Mouse (Mus musculus) right cerebral cortex, adult 18-20 months (tissue): Measurements from ENCODE around the gene Abcg1.

Source experiments
- DNase-seq: peaks from one replicate; pipeline ENCODE4 v3.0.0; 2022; ENCODE audit warnings: mixed read lengths

Abcg1 gene

GRCm38 (mm10) chr17:31082296-31083078 is 25.0 kb downstream of the Abcg1 start:
- no peak for DNase-seq

DNA sequence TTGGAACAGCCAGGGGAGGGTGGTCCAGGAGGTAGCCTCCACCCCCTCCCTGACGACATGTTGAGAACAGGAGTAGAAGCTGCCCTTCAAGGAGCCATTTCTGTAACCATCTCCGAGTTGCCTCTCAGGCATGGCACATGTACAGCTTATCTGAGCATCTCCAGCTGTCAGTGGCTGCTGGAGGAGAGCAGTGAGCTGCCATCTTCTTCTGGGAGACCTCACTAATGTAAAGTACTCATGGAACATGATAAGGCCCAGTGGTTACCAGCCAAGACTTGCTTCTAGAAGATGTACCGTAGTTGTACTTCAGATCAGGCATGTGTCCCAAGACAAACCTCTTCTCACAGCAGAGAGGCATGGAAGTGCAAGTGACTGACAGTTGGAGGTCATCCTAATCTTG is 28.0 kb downstream of the Abcg1 start:
- DNase-seq: no peak

GRCm38 (mm10) chr17:31086196-31086595 is 28.7 kb downstream of the Abcg1 start:
- no peak for DNase-seq

GRCm38 (mm10) chr17:31088711-31089110 is 31.2 kb downstream of the Abcg1 start:
- DNase-seq: no peak

DNA sequence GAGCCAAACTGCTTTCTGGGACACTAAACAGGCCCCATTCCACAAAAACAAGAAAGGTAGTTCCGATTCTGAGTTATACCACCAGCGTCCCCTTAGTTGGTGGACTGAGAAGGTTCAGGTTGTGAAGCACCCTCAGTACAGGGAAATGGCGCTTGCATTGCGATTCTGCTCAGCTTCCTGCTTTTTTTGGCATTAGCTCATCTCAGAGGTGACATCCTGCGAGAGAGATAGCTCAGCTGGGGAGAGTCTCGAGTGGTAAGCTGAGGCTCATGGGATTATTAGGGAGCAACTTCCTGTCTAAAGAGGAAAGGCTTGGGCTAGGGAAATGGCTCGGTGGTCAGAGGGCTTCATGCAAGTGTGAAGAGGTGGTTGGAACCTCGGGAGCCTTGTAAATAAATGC is 32.4 kb downstream of the Abcg1 start:
- no peak for DNase-seq

- DNase-seq: no peak
These were observed 33.7 kb downstream of the Abcg1 start for GRCm38 (mm10) chr17:31091023-31091735.

GRCm38 (mm10) chr17:31094781-31095180 is 37.3 kb downstream of the Abcg1 start:
- no peak for DNase-seq

DNA sequence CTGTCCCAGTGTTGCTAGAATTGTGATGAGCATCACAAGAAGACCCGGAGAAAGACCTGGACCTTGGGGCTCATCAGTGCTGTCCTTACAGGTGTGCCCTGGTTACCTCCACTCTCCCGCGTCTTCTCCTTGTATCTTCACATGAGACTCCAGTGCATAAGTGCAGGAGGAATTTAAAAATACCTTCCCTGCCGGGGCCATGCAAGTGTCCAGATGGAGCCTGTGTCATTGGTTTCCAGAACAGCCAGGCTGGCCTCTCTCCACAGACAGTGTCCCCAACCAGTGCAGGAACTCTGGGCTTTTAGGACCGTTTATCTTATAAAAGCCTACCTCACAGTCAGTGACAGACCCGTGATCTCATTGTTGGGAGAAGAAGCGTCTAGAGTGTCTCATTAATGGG is 38.1 kb downstream of the Abcg1 start:
- DNase-seq: no peak

- DNase-seq: no peak
These were observed 39.4 kb downstream of the Abcg1 start for GRCm38 (mm10) chr17:31096893-31097292.

DNA sequence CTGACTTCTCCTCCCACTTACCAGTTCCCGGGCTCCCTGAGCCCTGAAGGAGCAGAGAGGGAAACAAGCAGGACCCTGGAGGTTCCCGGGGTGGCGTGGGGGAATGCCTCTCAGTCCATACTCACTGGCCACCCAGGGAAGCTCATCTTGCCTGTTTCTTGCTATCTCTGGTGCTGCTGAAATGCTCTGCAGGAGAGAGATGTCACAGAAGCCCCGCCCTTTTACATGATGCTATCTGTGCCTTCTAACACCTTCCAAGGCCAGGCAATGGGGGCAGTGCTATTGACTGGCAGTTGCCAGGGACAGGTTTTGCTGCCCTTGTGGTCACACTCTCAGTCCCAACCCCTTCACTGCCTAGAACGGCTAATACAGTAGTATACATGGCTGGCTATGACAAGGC is 41.3 kb downstream of the Abcg1 start:
- no peak for DNase-seq

- DNase-seq: no peak
These were observed 45.6 kb downstream of the Abcg1 start for GRCm38 (mm10) chr17:31103007-31103570.

DNA sequence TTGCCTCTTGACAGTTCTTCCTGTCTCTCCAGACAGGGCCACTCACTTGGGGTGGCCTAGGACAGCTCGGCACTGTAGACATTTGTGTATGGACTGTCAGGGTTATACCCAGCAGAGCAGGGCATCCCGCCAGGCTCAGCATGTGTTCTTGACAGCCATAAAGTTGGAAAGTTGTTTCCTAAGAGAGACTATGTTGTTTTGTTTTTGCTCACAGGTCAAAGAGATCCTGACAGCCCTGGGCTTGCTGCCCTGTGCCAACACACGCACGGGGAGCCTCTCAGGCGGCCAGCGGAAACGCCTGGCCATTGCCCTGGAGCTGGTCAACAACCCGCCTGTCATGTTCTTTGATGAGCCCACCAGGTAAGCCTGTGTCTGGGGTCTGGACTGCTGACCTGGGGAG is 46.3 kb downstream of the Abcg1 start:
- DNase-seq: no peak

GRCm38 (mm10) chr17:31108388-31108787 is 50.9 kb downstream of the Abcg1 start:
- DNase-seq: no peak

DNA sequence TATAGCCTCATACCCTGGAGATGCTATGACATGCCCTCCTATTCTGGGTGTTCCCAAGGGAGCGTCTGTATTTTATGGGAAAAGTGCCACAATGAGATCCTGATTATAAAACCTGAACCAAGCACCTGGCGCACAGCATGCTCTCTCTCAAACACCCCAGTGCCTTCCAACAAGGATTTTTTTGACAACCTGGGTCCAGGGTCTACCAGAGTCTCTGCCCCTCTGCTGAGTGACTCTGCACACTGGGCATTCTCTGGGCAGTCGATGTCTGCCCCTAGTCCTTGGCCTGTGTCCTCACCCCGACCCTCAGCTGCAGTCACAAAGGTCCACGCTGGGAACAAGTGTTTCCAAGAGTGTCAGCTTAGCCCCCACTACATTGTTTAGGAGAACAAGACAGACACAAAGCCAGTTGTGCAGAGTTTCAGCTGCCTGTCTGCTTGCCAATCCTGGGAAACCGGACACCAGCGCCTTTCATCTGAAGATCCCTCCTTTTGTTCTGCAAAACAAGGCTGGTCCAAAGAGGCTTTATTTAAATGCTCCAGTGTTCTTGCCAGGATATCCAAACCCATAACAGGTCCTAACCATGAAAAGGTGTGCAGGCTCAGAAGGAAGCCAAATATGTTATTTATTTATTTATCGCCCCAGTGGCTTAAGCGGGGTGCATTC is 55.8 kb downstream of the Abcg1 start:
- DNase-seq: no peak

DNA sequence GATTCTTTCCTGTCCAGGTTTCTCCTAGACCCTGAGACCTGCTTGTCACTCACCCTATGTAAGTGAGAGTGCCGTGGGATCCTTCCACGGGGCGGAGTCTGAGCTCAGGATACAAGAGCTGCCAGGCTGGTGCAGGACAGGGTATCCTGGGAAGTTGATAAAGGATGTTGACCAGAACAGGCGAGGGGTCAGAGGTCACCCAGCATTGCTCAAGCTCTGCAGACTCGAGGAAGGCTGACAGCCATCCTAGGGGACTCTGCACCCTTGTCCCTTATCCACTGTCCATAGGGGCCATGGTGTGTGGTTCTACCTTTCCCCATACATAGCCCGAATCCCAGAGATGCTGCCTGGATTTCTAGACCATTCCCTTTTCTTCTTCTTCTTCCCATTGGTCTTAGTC is 58.6 kb downstream of the Abcg1 start:
- no peak for DNase-seq

- no peak for DNase-seq
These were observed 60.5 kb downstream of the Abcg1 start for GRCm38 (mm10) chr17:31117946-31118345.

- peak; percentile 79 for DNase-seq
These were observed 62.0 kb downstream of the Abcg1 start for GRCm38 (mm10) chr17:31119429-31119828.

DNA sequence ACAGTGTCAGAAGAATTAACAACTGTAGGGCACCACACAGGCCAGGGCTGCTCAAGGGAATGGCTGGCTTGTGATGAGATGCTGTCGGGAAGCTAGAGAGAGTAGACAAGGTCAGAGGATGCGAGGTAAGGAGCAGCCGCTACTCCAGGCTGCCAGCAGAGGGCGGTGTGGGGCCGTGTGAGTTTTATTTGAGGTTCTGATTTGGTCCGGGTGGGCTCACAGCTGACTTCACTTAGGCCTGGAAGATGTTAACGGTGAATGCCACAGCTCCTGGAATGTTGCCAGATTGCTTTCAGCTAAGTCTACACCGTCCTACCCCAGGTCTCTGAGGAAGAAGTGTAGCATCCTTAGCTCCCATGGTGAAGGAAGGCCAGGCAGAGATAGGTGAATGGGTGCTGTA is 64.5 kb downstream of the Abcg1 start:
- no peak for DNase-seq

DNA sequence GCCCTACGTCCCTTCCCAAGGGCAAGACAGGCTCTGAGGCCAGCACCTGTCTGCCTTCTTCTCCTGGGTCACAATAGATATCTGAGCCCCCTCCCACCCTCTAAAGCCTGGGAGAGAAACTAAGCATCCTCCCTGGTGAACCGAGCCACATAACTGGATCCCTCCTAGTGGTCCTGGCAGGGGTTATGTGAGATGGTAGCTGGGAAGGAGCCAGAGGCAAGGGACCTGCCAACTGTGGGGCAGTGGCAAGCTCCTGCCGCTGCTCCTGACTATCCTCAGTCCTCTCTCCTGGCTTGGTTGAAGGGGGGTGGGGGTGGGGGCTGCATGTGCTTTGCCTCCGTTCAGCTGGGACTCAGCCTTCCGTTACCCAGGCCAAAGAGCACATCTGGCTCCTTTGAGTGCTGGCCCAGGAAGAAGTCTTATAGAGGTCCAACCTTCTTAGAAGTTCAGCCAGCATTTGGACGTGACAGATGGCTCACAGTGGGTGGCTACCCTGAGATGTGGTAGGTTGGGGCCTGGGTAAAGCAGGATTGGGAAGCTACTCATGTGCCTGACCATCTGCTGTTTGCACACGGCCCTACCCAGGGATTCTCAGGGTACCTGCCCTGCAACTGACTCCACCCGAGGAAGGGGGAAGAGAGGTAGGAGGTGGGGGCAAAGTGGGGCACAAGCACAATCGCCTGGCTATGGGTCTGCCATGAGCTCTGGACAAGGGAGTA is 68.2 kb downstream of the Abcg1 start:
- peak; percentile 52 for DNase-seq

DNA sequence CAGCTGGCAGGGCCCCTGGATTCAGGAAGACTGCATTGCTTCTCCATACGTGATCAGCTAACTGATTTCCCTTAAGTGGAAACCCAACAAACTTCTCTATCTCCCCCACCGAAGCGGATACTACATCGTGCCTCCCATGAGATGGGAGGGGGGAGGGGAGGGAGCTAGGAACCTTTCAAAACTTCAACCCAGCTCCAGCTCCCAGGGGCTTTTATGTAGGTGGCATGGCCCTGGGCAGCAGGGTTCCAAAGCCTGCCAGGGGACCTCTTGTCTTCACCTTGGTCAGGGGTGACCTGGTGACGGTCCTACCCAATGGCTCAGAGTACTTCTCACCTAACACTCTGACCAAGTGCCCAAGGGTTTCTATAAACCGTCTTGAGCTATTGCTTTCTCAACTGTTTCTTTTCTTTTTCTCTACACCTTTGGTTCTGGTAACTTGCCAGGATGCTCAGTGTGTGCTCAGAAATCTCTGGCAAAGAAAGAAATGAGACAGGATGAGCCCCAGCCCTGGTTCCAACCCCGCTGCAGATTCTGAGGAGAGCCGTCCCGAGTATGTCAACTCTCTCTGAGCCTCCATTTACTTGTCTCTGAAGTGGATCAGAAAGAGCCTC is 71.3 kb downstream of the Abcg1 start:
- no peak for DNase-seq

- DNase-seq: no peak
These were observed 72.0 kb downstream of the Abcg1 start, which contains the start of gene Tff3 for GRCm38 (mm10) chr17:31129452-31129851. Gene Tff3, minus strand, starts transcription at chr17:31129646.

GRCm38 (mm10) chr17:31131269-31131821 is 73.9 kb downstream of the Abcg1 start:
- DNase-seq: peak; percentile 47
